Mouse (Mus musculus): ENCODE data around the gene Gaa.
"Not testable (repeated sequence)": the region's sequence is repeated elsewhere in the genome, so short reads cannot be mapped to it uniquely, and the experiment has no call there.

The Gaa gene

GRCm38 (mm10) chr11:119256557-119256956 lies 11.1 kb upstream of the Gaa start:
- DNase-seq, result not testable (repeated sequence)

- DNase-seq, result no peak
These were observed 9.5 kb upstream of the Gaa start for GRCm38 (mm10) chr11:119258216-119258571.

GRCm38 (mm10) chr11:119258572-119259322 lies 8.9 kb upstream of the Gaa start:
- peak; percentile 51 for DNase-seq

- DNase-seq, result no peak
These were observed 7.7 kb upstream of the Gaa start for GRCm38 (mm10) chr11:119259977-119260376.

- no peak for DNase-seq
These were observed 3.3 kb upstream of the Gaa start for GRCm38 (mm10) chr11:119264413-119264812.

GRCm38 (mm10) chr11:119265811-119266210 lies 1.9 kb upstream of the Gaa start:
- DNase-seq, result no peak

GRCm38 (mm10) chr11:119267241-119267674 lies 429 bp upstream of the Gaa start:
- DNase-seq, result no peak

GRCm38 (mm10) chr11:119268557-119269195 lies 989 bp downstream of the Gaa start:
- no peak for DNase-seq

GRCm38 (mm10) chr11:119272492-119272891 lies 4.8 kb downstream of the Gaa start:
- not testable (repeated sequence) for DNase-seq

- no peak for DNase-seq
These were observed 5.7 kb downstream of the Gaa start for GRCm38 (mm10) chr11:119273186-119273930.

- DNase-seq, result no peak
These were observed 13.3 kb downstream of the Gaa start for GRCm38 (mm10) chr11:119281030-119281429.

GRCm38 (mm10) chr11:119285791-119286527 lies 18.3 kb downstream of the Gaa start:
- DNase-seq, result no peak

GRCm38 (mm10) chr11:119287207-119287992 lies 19.7 kb downstream of the Gaa start:
- no peak for DNase-seq

GRCm38 (mm10) chr11:119292861-119293260 lies 25.2 kb downstream of the Gaa start:
- not testable (repeated sequence) for DNase-seq

GRCm38 (mm10) chr11:119297996-119298395 lies 30.3 kb downstream of the Gaa start:
- peak; percentile 30 for DNase-seq

- DNase-seq, result no peak
These were observed 31.2 kb downstream of the Gaa start for GRCm38 (mm10) chr11:119298917-119299316.

- DNase-seq, result peak; percentile 97
These were observed 31.9 kb downstream of the Gaa start, which contains the start of gene Eif4a3 for GRCm38 (mm10) chr11:119299391-119300245. Gene Eif4a3 (minus strand): TSS chr11:119300089.

GRCm38 (mm10) chr11:119300246-119300935 lies 32.7 kb downstream of the Gaa start:
- no peak for DNase-seq

GRCm38 (mm10) chr11:119300986-119301385 lies 33.3 kb downstream of the Gaa start:
- DNase-seq, result no peak

Data from thymus, postnatal 25 days (tissue).